Mouse (Mus musculus) heart, embryonic 12.5 days (tissue): ENCODE data around the gene Sbf2. TPM values are rescaled to one million over a fixed set of nuclear protein-coding genes. Genes with fewer than 3 reads are reported as not detected.

Experiments used
- ATAC-seq: fragments of 200-750 bp; cut with Nextera tagmentation; 2 replicates; pipeline ENCODE4 v1.8.0; 2017; ENCODE audit warnings: moderate TSS enrichment, moderate library complexity; ENCODE audit not compliant: insufficient number of reproducible peaks, low FRiP score
- H3K27ac ChIP-seq: fragments of 300-500 bp; sonication (generic); 2 replicates; pipeline ENCODE4 v1.5.1; 2016; ENCODE audit warnings: mild to moderate bottlenecking, moderate library complexity; ENCODE audit not compliant: poor library complexity, severe bottlenecking
- H3K27me3 ChIP-seq: fragments of 300-500 bp; sonication (generic); replicated peaks from 2 replicates; pipeline ENCODE4 v1.6.1; 2016; ENCODE audit warnings: mild to moderate bottlenecking, moderate library complexity
- H3K36me3 ChIP-seq: fragments of 300-500 bp; sonication (generic); 2 replicates; pipeline ENCODE4 v1.6.1; 2016; ENCODE audit warnings: mild to moderate bottlenecking, moderate library complexity
- H3K4me1 ChIP-seq: fragments of 300-500 bp; sonication (generic); replicated peaks from 2 replicates; pipeline ENCODE4 v1.6.1; 2016; ENCODE audit warnings: mild to moderate bottlenecking
- H3K4me2 ChIP-seq: fragments of 300-500 bp; sonication (generic); 2 replicates; pipeline ENCODE4 v1.6.1; 2016; ENCODE audit warnings: mild to moderate bottlenecking, moderate library complexity
- H3K4me3 ChIP-seq: fragments of 300-500 bp; sonication (generic); 2 replicates; pipeline ENCODE4 v1.5.1; 2016; ENCODE audit warnings: mild to moderate bottlenecking
- H3K9ac ChIP-seq: fragments of 300-500 bp; sonication (generic); 2 replicates; pipeline ENCODE4 v1.6.1; 2016; ENCODE audit warnings: mild to moderate bottlenecking, moderate library complexity
- H3K9me3 ChIP-seq: fragments of 300-500 bp; sonication (generic); replicated peaks from 2 replicates; pipeline ENCODE4 v1.6.1; 2016; ENCODE audit warnings: mild to moderate bottlenecking, moderate library complexity
- WGBS: fragments of 180-500 bp; shearing (Covaris S2); methylation state at CpG from one replicate; pipeline ENCODE4 v1.1.7; 2016; 5-methylcytosine and 5-hydroxymethylcytosine counted together
- polyA plus RNA-seq: library from polyadenylated mRNA; unstranded; fragments of >200 nt; fragmentation: Nextera tagmentation; extraction: Ambion mirVana; gene quantifications from 2 replicates; pipeline ENCODE4 v1.2.1, GENCODE M21; 2016

The Sbf2 gene
- polyA plus RNA-seq, 1 experiment from 2014 or later, result 39.2 TPM

DNA sequence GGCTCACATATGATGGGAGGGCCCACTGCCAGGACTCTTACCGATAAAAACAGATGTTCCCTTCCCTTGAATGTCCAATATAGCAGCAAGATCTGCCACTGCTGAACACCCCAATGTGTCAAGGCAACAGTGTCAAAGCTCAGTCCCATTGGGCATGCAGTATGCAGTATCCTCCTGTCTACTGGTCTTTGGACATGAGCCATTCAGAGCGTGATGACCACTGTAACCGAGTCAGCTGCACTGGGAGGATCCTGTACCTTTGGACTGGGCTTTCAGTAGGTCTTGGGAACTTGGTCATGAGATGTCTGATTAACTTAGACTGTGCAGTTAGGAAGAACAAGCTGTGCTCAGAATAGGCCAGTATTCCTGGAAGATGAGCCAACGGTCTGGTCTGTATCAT lies 309.2 kb downstream of the Sbf2 start:
- Histone ChIP-seq H3K27ac (no peak overlapping the region), H3K27me3 (no peaks in the 10 kb centered on the region), H3K36me3 (peaks cover 24% of the 10 kb centered on the region), H3K9me3 (no peaks in the 10 kb centered on the region), H3K9ac (no peak overlapping the region), H3K4me1 (no peaks in the 10 kb centered on the region; the same call in 1 of the 2 replicates), H3K4me2 (no peak overlapping the region), H3K4me3 (no peak overlapping the region)
- no peak for ATAC-seq
- 89% methylated on average over 4 of the region's 4 CpGs for WGBS

DNA sequence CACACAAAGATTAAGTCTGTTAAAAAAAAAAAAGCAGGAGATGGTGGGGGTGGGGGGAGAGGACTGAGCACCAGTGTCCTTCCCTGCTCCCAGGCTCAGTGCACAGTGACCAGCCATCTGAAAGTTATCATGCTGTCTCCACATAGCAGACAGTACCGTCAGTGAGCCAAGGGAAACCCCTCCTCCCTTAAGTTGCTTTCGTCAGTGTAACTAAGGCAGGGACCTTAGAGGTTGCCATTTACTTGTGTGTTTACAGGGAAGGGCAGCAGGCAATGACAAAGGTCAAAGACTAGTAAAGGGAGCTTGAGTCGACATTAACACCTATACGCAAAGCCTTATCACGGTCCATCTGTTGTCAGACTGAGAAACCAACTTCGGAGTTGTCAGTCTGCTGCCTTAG lies 311.8 kb downstream of the Sbf2 start:
- ATAC-seq, result no peak
- no peaks in the 10 kb centered on the region for H3K27me3 ChIP-seq
- H3K4me2 ChIP-seq, result no peak overlapping the region
- H3K9ac ChIP-seq, result no peak overlapping the region
- H3K9me3 ChIP-seq, result no peaks in the 10 kb centered on the region
- 65% methylated on average over 6 of the region's 6 CpGs for WGBS
- peaks cover 12% of the 10 kb centered on the region for H3K4me1 ChIP-seq
- H3K27ac ChIP-seq, result no peak overlapping the region
- H3K36me3 ChIP-seq, result peaks cover 2% of the 10 kb centered on the region; the same call in 1 of the 2 replicates
- H3K4me3 ChIP-seq, result no peak overlapping the region

DNA sequence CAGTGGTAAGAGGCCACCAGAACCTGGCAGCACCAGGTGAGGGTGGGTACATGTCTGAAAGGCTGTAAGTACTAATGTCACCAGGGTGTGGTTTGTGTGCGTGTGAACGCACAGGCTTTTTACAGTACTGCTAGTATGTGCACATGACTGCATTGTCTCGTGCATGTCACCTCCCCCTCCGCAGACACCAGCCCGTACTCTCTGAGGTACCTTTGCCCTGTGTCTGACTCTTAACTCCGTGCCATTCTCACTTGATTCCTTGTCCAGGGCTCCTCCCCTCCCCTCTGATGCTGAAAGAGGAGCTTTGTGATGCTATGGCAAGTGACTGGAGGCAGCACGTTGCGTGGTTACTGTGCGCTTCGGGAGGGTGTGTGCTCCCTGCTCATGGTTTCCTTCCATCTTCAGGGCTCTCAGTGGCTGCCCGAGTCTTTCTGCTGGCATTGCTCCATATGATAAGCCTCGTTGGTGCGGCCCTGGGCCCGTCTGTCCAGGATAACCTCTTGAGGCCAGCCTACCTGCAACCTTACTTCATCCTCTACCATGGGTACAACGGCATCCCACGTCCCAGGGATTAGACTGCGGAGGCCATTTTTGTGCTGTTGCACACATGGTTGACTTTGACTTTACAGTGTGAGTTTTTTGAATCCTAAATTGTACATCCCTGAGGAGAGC lies 315.8 kb downstream of the Sbf2 start:
- no peak overlapping the region for H3K4me3 ChIP-seq
- no peak for ATAC-seq
- H3K9ac ChIP-seq, result no peak overlapping the region
- no peak overlapping the region for H3K4me2 ChIP-seq
- peaks cover 28% of the 10 kb centered on the region for H3K4me1 ChIP-seq
- no peaks in the 10 kb centered on the region for H3K9me3 ChIP-seq
- H3K27me3 ChIP-seq, result no peaks in the 10 kb centered on the region
- no peaks in the 10 kb centered on the region for H3K36me3 ChIP-seq
- H3K27ac ChIP-seq, result no peak overlapping the region
- 77% methylated on average over 17 of the region's 17 CpGs for WGBS

DNA sequence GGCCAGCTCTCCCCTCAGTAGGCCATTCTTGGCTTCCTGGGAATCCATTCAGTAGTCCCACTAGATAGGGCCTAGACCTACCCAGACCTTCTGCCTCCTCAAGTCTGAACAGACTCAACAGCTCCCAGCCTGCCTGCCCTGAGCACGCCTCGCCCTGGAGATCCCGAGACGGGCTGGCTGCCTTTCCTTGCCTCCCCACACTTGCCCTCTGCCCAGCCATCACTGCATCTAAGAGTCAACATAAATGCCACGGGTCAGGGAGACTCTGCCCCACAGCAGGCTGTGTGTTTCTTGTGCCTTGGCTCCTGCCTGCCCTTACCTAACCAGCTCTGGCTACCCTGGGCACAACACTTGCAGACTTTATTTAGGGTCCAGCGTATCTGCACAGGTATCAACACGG lies 316.6 kb downstream of the Sbf2 start:
- Histone ChIP-seq H3K4me1 (peaks cover 28% of the 10 kb centered on the region), H3K27ac (peak overlapping the region; percentile 92), H3K9ac (no peak overlapping the region), H3K9me3 (no peaks in the 10 kb centered on the region), H3K36me3 (no peaks in the 10 kb centered on the region), H3K4me2 (no peak overlapping the region), H3K4me3 (no peak overlapping the region), H3K27me3 (no peaks in the 10 kb centered on the region)
- 81% methylated on average over 7 of the region's 7 CpGs for WGBS
- ATAC-seq, result no peak

DNA sequence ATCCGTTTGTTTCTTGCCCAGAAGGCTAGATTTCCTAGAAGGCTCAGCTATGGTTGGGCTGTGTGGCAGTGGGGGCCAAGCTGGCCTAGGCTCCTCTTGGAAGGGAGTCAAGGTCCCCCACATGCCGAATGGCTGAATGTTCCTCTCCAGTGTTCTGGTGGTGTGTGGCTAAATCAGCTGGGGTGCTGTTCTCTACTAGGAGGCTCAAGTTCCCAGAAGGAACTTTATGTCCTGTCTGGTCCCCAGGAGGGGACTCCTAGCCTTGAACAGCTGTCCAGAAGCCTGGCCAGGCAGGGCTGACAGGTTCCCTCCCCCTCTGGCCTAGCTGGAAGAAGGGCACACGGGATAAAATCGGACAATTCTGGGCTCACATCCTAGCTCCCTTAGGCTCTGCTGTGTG lies 317.1 kb downstream of the Sbf2 start:
- no peak for ATAC-seq
- H3K27ac ChIP-seq, result peak overlapping the region; percentile 92
- H3K4me1 ChIP-seq, result peaks cover 28% of the 10 kb centered on the region
- H3K4me2 ChIP-seq, result no peak overlapping the region
- WGBS, result 38% methylated on average over 4 of the region's 4 CpGs
- H3K4me3 ChIP-seq, result no peak overlapping the region
- no peaks in the 10 kb centered on the region for H3K36me3 ChIP-seq
- H3K9ac ChIP-seq, result 0 out of 2 replicates have a peak overlapping the region, but pooled peaks have one; percentile 17
- H3K9me3 ChIP-seq, result no peaks in the 10 kb centered on the region; the same call in 1 of the 2 replicates
- no peaks in the 10 kb centered on the region for H3K27me3 ChIP-seq

DNA sequence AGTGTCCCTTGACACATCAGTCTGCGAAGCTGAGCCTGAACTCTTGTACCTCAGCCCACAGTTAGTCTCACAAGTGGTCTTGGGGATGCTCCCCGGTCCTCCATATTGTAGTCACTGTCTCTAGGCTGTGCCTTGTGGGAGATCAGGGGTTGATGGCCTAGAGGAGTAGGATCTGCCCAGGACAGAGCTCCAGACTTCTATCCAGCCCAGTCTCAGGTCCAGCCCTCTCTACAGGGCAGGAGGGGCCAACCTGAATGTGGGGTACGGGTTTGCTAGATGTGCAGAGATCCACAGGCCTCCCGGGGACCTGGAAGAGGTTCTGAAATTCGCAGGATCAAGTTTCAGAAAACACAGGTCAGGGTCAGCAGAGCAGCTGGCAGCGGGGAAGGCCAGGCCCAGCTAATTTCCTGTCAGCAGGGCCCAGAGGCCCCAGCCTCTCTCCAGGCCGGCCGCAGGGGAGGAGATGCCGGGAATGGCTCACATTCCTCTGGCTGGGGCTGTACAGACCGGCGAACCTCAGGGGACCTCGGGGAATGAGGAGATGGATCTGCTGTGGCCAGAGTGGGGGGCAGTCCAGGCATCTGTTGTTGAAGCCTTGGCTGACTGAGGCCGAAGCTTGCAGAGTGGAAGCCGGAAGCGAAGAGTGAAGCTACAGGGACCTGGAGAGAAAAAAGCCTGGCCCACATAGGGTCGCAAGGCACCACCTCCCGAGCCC lies 317.7 kb downstream of the Sbf2 start:
- Histone ChIP-seq H3K4me1 (peaks cover 28% of the 10 kb centered on the region), H3K36me3 (no peaks in the 10 kb centered on the region), H3K4me2 (peak overlapping the region; percentile 27; the same call in 1 of the 2 replicates), H3K9ac (0 out of 2 replicates have a peak overlapping the region, but pooled peaks have one; percentile 17), H3K9me3 (peaks cover 5% of the 10 kb centered on the region; the same call in 1 of the 2 replicates), H3K4me3 (no peak overlapping the region), H3K27ac (peak overlapping the region; percentile 92), H3K27me3 (no peaks in the 10 kb centered on the region)
- ATAC-seq, result peak; percentile 90
- WGBS, result 14% methylated on average over 17 of the region's 17 CpGs

DNA sequence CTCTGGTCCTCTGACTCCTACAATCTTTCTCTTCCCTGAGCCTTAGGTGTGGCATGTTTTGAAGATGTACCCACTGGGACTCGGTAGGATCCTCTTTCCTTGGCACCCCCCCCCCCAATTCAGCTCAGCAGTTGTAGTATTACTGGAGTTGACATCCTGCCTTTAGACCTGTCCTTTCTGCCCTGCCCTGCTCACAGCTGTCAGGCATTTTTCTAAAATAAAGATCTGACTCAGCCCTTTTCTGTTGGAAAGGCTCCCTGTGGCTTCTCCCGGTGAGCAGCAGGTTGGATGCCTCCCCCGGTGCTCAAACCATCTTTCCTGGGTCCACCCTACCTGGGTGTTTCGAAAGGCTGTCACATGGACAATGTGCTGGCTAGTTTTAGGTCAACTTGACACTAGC lies 325.1 kb downstream of the Sbf2 start:
- no peak overlapping the region for H3K27ac ChIP-seq
- 71% methylated on average over 4 of the region's 4 CpGs for WGBS
- no peak overlapping the region for H3K4me3 ChIP-seq
- no peak for ATAC-seq
- H3K4me2 ChIP-seq, result no peak overlapping the region
- 0 out of 2 replicates have a peak, but pooled peaks cover 5% of the 10 kb centered on the region for H3K27me3 ChIP-seq
- H3K4me1 ChIP-seq, result peaks cover 31% of the 10 kb centered on the region
- H3K9me3 ChIP-seq, result peaks cover 10% of the 10 kb centered on the region; the same call in 1 of the 2 replicates
- peaks cover 3% of the 10 kb centered on the region; the same call in 1 of the 2 replicates for H3K36me3 ChIP-seq
- H3K9ac ChIP-seq, result no peak overlapping the region

DNA sequence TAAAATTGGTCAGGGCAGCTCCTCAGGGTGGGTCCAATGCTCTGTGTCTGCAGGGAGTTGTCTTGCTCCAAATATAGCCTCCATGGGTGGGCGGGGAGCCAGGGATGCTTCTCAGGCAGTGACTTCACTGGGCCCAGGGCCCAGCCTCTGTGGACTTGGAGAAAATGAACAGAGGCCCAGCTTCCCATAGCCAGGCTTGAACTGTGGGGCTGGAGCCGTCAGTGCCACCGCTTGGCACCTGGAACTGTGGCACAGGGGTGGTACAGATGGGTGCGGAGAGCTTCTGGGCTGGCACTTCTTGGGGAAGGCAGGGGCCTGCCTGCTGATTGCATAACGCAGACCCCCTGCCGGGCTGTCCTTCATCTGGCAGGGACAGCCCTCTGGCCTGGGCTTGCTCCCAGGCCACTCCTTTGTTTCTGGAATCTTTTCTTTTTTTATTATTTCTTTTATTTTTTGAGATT lies 326.0 kb downstream of the Sbf2 start:
- Histone ChIP-seq H3K27ac (peak overlapping the region; percentile 63), H3K4me1 (peaks cover 31% of the 10 kb centered on the region), H3K27me3 (0 out of 2 replicates have a peak, but pooled peaks cover 5% of the 10 kb centered on the region), H3K9ac (peak overlapping the region; percentile 45; the same call in 1 of the 2 replicates), H3K36me3 (peaks cover 3% of the 10 kb centered on the region; the same call in 1 of the 2 replicates), H3K4me3 (no peak overlapping the region), H3K9me3 (peaks cover 10% of the 10 kb centered on the region; the same call in 1 of the 2 replicates), H3K4me2 (no peak overlapping the region)
- peak; percentile 39; the same call in 1 of the 2 replicates for ATAC-seq
- WGBS, result 38% methylated on average over 6 of the region's 6 CpGs

DNA sequence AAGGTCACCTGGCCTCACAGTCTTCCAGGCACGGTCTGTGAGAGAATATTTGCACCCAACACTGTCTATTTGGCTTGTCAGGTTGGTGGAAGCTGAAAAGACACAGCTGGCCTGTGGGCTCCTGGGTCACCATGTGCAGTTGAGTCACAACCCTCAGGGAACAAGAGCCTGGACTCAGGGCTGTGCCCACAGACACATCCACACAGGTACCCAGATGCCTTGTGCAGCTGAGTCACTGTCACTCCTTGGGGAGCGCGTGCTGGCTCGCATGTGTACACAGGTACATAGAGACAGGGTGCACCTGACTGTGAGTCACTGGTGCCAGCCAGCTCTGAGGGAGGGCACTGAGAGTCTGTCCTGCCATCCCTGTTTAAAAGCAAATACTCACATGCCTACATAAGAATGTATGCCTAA lies 326.5 kb downstream of the Sbf2 start:
- no peak overlapping the region for H3K4me3 ChIP-seq
- H3K27ac ChIP-seq, result peak overlapping the region; percentile 63
- H3K27me3 ChIP-seq, result 0 out of 2 replicates have a peak, but pooled peaks cover 5% of the 10 kb centered on the region
- H3K4me1 ChIP-seq, result peaks cover 31% of the 10 kb centered on the region
- no peak for ATAC-seq
- 75% methylated on average over 4 of the region's 4 CpGs for WGBS
- H3K9me3 ChIP-seq, result peaks cover 10% of the 10 kb centered on the region; the same call in 1 of the 2 replicates
- H3K4me2 ChIP-seq, result no peak overlapping the region
- peaks cover 3% of the 10 kb centered on the region; the same call in 1 of the 2 replicates for H3K36me3 ChIP-seq
- H3K9ac ChIP-seq, result no peak overlapping the region

DNA sequence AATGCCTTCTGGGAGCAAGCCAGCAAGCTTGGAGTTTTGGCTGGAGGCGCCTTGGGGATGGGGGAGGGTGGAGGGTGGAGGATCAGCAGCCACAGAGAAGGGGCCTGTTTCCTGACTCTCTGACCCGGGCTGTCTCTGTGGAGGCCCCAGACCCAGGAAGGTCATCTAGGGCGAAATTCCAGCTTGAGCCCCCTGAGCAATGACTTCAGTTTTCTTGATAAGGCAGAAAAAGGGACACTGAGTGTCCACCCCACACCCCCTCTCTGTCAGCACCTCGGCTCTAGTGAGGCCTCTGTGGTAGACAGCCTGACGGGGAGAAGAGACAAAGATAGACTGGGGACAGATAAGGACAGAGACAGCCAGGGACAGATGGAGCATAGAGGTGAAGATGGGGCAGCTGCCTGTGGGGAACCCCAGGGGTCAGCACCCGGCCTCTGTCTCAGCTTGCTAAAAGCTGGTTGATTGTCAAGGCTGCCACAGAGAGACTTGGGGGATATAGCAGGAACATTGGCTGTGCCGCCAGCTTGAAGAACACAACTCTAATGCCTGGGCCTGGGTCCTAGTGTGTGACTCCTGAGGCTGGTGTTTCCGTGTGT lies 327.1 kb downstream of the Sbf2 start:
- 17% methylated on average over 8 of the region's 8 CpGs for WGBS
- H3K9ac ChIP-seq, result peak overlapping the region; percentile 19; the same call in 1 of the 2 replicates
- peaks cover 6% of the 10 kb centered on the region for H3K36me3 ChIP-seq
- peaks cover 31% of the 10 kb centered on the region for H3K4me1 ChIP-seq
- H3K27ac ChIP-seq, result peak overlapping the region; percentile 63
- no peak overlapping the region for H3K4me3 ChIP-seq
- H3K9me3 ChIP-seq, result peaks cover 10% of the 10 kb centered on the region; the same call in 1 of the 2 replicates
- H3K27me3 ChIP-seq, result 0 out of 2 replicates have a peak, but pooled peaks cover 5% of the 10 kb centered on the region
- 0 out of 2 replicates have a peak overlapping the region, but pooled peaks have one; percentile 25 for H3K4me2 ChIP-seq
- ATAC-seq, result peak; percentile 64
